Mouse (Mus musculus): ENCODE results near the gene Cox18. TPM values are rescaled to one million over a fixed set of nuclear protein-coding genes. Genes with fewer than 3 reads are reported as not detected.

Cox18 gene
- polyA plus RNA-seq, 1 experiment from 2014 or later: 36.1 TPM

Other genes starting within 250 kb of the Cox18 start
- 29.9 and 30.6 TPM in 2 replicates for gene Ankrd17, start 142.6 kb upstream of the Cox18 start, polyA plus RNA-seq (2015; fragmentation: Nextera tagmentation; extraction: Ambion mirVana)
- gene Gm9958, start 143.2 kb upstream of the Cox18 start, polyA plus RNA-seq (2015; fragmentation: Nextera tagmentation; extraction: Ambion mirVana): 4.2 and 5.5 TPM in 2 replicates
- 0.10 and 5.6 TPM in 2 replicates for gene Alb, start 236.9 kb upstream of the Cox18 start, polyA plus RNA-seq (2015; fragmentation: Nextera tagmentation; extraction: Ambion mirVana)